Mouse (Mus musculus) liver, adult 2 months (tissue): ENCODE measurements at regions not wholly inside any gene's neighbourhood (a gene's known extent, or its start where the extent isn't known, plus 50 kb on each side); places are given as distances from the start of the nearest gene placed in this dataset.

Experiments used
- CTCF ChIP-seq: fragments of 200-500 bp; IDR thresholded peaks from 2 replicates; pipeline ENCODE4 v1.5.1; 2011; ENCODE audit warnings: low read depth, low read length, control low read depth
- POLR2A ChIP-seq: fragments of 200-500 bp; IDR thresholded peaks from 2 replicates; pipeline ENCODE4 v1.6.1; 2011; ENCODE audit warnings: low read length, control low read depth; ENCODE audit not compliant: insufficient read depth; ENCODE audit errors: extremely low read depth

DNA sequence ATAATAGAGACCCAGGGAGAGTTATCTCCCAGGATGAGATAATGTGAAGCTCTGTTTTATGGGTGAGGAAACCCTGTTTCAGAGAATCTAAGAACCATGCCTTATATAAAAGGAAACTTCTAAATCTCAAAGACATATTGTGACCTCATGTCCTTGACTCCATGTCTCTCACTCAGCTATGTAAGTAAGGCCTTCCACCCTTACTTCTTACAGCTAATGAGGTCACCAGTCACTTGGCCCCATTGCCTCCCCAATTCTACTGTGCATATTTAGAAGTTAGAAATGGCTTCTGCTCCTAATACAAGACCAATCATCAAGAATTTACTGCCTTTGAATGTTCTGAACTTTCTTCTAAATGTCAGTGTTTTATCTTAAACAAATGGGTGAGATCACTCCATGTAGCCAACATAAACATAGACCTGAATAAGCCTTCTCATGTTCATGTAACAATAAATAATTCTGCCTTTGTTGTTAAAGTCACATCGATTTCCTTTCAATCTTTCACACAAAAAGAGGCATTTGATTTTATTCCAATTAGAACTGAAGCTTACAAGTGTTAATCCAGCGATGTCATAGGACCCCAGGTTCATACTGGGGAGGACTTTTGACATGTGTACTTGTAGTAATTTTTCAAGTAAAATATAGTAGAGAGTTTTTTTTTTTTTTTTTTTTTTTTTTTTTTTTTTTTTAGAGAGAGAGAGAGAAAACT is 667.6 kb downstream of the Epha7 start:
- TF ChIP-seq CTCF (no peak), POLR2A (no peak)
